Mouse (Mus musculus) left cerebral cortex, adult 2 months (tissue): ENCODE measurements around the gene Wif1. TPM values are rescaled to one million over a fixed set of nuclear protein-coding genes. Genes with fewer than 3 reads are reported as not detected.

Source experiments
- DNase-seq, 2 experiments: peaks; one replicate each; pipeline ENCODE4 v3.0.0; 2021 to 2022; ENCODE audit warnings: low spot score in 2 of 2, mixed read lengths in 1 of 2; ENCODE audit errors: extremely low spot score in 1 of 2
- H3K27ac ChIP-seq: fragments of 200-600 bp; 2 replicates; pipeline ENCODE4 v1.8.1; 2022
- H3K4me3 ChIP-seq: fragments of 200-600 bp; 2 replicates; pipeline ENCODE4 v1.8.1; 2022
- CTCF ChIP-seq: fragments of 200-600 bp; IDR thresholded peaks from 2 replicates; pipeline ENCODE4 v1.8.1; 2022; ENCODE audit warnings: antibody characterized with exemption, mild to moderate bottlenecking, moderate library complexity
- intact Hi-C: fragments of 180-260 bp; cut with DNase I; formaldehyde crosslinking; loops from one replicate; pipeline ENCODE4 v1.15.1; 2025
- total RNA-seq, 2 experiments: library from RNA; stranded (reverse); gene quantifications; 2 replicates each; pipeline ENCODE4 v1.2.3; 2021

The Wif1 gene
- total RNA-seq, 2 experiments from 2014 or later: 1.4 to 1.7 TPM

GRCm38 (mm10) chr10:121040911-121041310, 7.2 kb downstream of the Wif1 start:
- H3K4me3 ChIP-seq: no peak overlapping the region
- DNase-seq: no peak
- H3K27ac ChIP-seq: no peak overlapping the region
- no peak for TF ChIP-seq CTCF
- intact Hi-C loops: no loop called here

- Histone ChIP-seq H3K27ac (no peak overlapping the region), H3K4me3 (no peak overlapping the region)
- no peak for DNase-seq
- intact Hi-C loops: no loop called here
- TF ChIP-seq CTCF: no peak; the same call in 1 of the 2 replicates
These were observed 13.7 kb downstream of the Wif1 start for GRCm38 (mm10) chr10:121047440-121047839.

GRCm38 (mm10) chr10:121052076-121052475, 18.3 kb downstream of the Wif1 start:
- no peak for TF ChIP-seq CTCF
- Histone ChIP-seq H3K4me3 (no peak overlapping the region), H3K27ac (no peak overlapping the region)
- intact Hi-C loops: no loop called here
- no peak for DNase-seq

GRCm38 (mm10) chr10:121055452-121056188, 21.9 kb downstream of the Wif1 start:
- DNase-seq: peak in 1 of 2 experiments; percentile 19
- no peak overlapping the region for H3K4me3 ChIP-seq
- intact Hi-C loops: no loop called here
- no peak for TF ChIP-seq CTCF
- no peak overlapping the region for H3K27ac ChIP-seq

- no peak overlapping the region for H3K4me3 ChIP-seq
These were observed 23.1 kb downstream of the Wif1 start for GRCm38 (mm10) chr10:121056823-121057222.

GRCm38 (mm10) chr10:121059043-121060003, 25.6 kb downstream of the Wif1 start:
- no peak for DNase-seq
- H3K4me3 ChIP-seq: no peak overlapping the region
- intact Hi-C loops: no loop called here
- H3K27ac ChIP-seq: no peak overlapping the region
- TF ChIP-seq CTCF: no peak

More at GRCm38 (mm10) chr10:121056823-121057222, 23.1 kb downstream of the Wif1 start:
- intact Hi-C loops: no loop called here
- no peak; the same call in 1 of the 2 replicates for TF ChIP-seq CTCF
- DNase-seq: no peak
- no peak overlapping the region for H3K27ac ChIP-seq

GRCm38 (mm10) chr10:121061336-121061835, 27.6 kb downstream of the Wif1 start:
- DNase-seq: no peak
- no peak for TF ChIP-seq CTCF
- Histone ChIP-seq H3K27ac (no peak overlapping the region), H3K4me3 (no peak overlapping the region)
- intact Hi-C loops: no loop called here

GRCm38 (mm10) chr10:121062704-121063103, 28.9 kb downstream of the Wif1 start:
- no peak overlapping the region for H3K27ac ChIP-seq
- intact Hi-C loops: no loop called here
- no peak for TF ChIP-seq CTCF
- no peak for DNase-seq
- no peak overlapping the region for H3K4me3 ChIP-seq

GRCm38 (mm10) chr10:121067416-121067951, 33.7 kb downstream of the Wif1 start:
- DNase-seq: no peak
- Histone ChIP-seq H3K4me3 (no peak overlapping the region), H3K27ac (no peak overlapping the region)
- TF ChIP-seq CTCF: no peak
- intact Hi-C loops: no loop called here

- DNase-seq: no peak
- TF ChIP-seq CTCF: no peak
- Histone ChIP-seq H3K27ac (no peak overlapping the region), H3K4me3 (no peak overlapping the region)
- intact Hi-C loops: no loop called here
These were observed 34.2 kb downstream of the Wif1 start for GRCm38 (mm10) chr10:121068003-121068402.

GRCm38 (mm10) chr10:121070742-121071141, 37.0 kb downstream of the Wif1 start:
- peak; percentile 48 for TF ChIP-seq CTCF
- intact Hi-C loops: no loop called here
- Histone ChIP-seq H3K4me3 (no peak overlapping the region), H3K27ac (no peak overlapping the region)
- no peak for DNase-seq

- TF ChIP-seq CTCF: no peak
- intact Hi-C loops: no loop called here
These were observed 46.7 kb downstream of the Wif1 start for GRCm38 (mm10) chr10:121080500-121080899.

More at GRCm38 (mm10) chr10:121080500-121080899, 46.7 kb downstream of the Wif1 start:
- DNase-seq: no peak
- no peak overlapping the region for H3K4me3 ChIP-seq
- no peak overlapping the region for H3K27ac ChIP-seq
